Mouse (Mus musculus): Measurements from ENCODE around the gene Mtor.

DNA sequence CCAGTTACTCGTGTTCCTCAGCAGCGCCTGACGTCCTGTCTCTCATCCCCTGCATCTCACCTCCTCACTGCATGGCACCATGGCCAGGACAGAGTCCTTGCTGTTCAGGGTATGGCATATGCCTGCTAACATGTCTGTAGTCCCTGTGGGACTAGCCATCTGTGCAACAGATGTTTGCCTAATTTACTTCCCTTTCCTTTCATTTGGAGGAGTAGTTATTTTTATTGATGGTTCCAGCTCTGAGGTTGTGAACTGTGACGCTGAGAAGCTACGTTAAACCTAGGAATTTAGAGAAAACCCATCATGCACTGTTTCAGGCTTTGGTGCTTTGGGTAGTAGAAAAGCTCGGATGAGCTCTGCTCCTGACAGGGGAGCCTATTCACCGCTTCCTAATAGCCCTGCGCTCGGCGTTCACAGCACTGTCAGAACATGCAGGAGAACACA is 23.0 kb downstream of the Mtor start:
- TF ChIP-seq GATA1 (IDR thresholded peaks at IDR 0.05; ENCODE audit: borderline replicate concordance, low read length) (no peak), FLI1 (IDR thresholded peaks at IDR 0.05; ENCODE audit: low read length) (no peak)

Measured in megakaryocyte, embryonic 14.5 days (primary cell).